Mouse (Mus musculus) liver, adult 2 months (tissue): Measurements from ENCODE around the gene Rplp2.

Experiments used
- CTCF ChIP-seq: fragments of 200-500 bp; IDR thresholded peaks from 2 replicates; pipeline ENCODE4 v1.5.1; 2011; ENCODE audit warnings: low read depth, low read length, control low read depth
- POLR2A ChIP-seq: fragments of 200-500 bp; IDR thresholded peaks from 2 replicates; pipeline ENCODE4 v1.6.1; 2011; ENCODE audit warnings: low read length, control low read depth; ENCODE audit not compliant: insufficient read depth; ENCODE audit errors: extremely low read depth

GRCm38 (mm10) chr7:141459301-141459711, 12.1 kb downstream of the Rplp2 start:
- TF ChIP-seq CTCF, result no peak
- no peak for TF ChIP-seq POLR2A
